Mouse (Mus musculus) liver, embryonic 14.5 days (tissue): ENCODE measurements around the gene Ankrd66. TPM values are rescaled to one million over a fixed set of nuclear protein-coding genes. Genes with fewer than 3 reads are reported as not detected.

Source experiments
- ATAC-seq: fragments of 200-750 bp; cut with Nextera tagmentation; 2 replicates; pipeline ENCODE4 v1.8.0; 2017; ENCODE audit warnings: moderate number of reproducible peaks, mild to moderate bottlenecking, moderate library complexity; ENCODE audit not compliant: insufficient read depth
- DNase-seq, 3 experiments: peaks; one replicate each; pipeline ENCODE4 v3.0.0-alpha.2; 2012 to 2013; ENCODE audit warnings: low read depth in 3 of 3, low spot score in 3 of 3
- H3K27ac ChIP-seq: fragments of 300-500 bp; sonication (generic); 2 replicates; pipeline ENCODE4 v1.5.1; 2014; ENCODE audit warnings: moderate library complexity, mild to moderate bottlenecking, control low read depth, inconsistent platforms
- H3K27me3 ChIP-seq: fragments of 300-500 bp; sonication (generic); 2 replicates; pipeline ENCODE4 v1.6.1; 2014; ENCODE audit warnings: mild to moderate bottlenecking, low read length, moderate library complexity; ENCODE audit not compliant: control insufficient read depth, insufficient read depth
- H3K36me3 ChIP-seq: fragments of 300-500 bp; sonication (generic); replicated peaks from 2 replicates; pipeline ENCODE4 v1.6.1; 2014; ENCODE audit warnings: low read depth; ENCODE audit not compliant: control insufficient read depth, insufficient read depth
- H3K4me1 ChIP-seq, 2 experiments: fragments of 200-500 bp in 1 of 2; fragments of 300-500 bp in 1 of 2; sonication (generic) in 1 of 2; replicated peaks; 2 replicates each; pipeline ENCODE4 v1.6.1; 2012 to 2014; ENCODE audit warnings: antibody characterized with exemption in 1 of 2, inconsistent platforms in 1 of 2, low read length in 1 of 2; ENCODE audit not compliant: control insufficient read depth in 2 of 2, insufficient read depth in 2 of 2
- H3K4me2 ChIP-seq: fragments of 300-500 bp; sonication (generic); 2 replicates; pipeline ENCODE4 v1.6.1; 2014; ENCODE audit warnings: low read depth, mild to moderate bottlenecking, control low read depth, moderate library complexity
- H3K4me3 ChIP-seq, 2 experiments: fragments of 200-500 bp in 1 of 2; fragments of 300-500 bp in 1 of 2; sonication (generic) in 1 of 2; 2 replicates each; pipeline ENCODE4 v1.5.1; 2012 to 2014; ENCODE audit warnings: low read depth in 2 of 2, low read length in 2 of 2, mild to moderate bottlenecking in 2 of 2, control low read depth in 1 of 2, inconsistent platforms in 1 of 2, moderate library complexity in 1 of 2; ENCODE audit not compliant: insufficient read depth in 1 of 2
- H3K9ac ChIP-seq: fragments of 300-500 bp; sonication (generic); replicated peaks from 2 replicates; pipeline ENCODE4 v1.6.1; 2014; ENCODE audit warnings: mild to moderate bottlenecking, control low read depth, moderate library complexity
- H3K9me3 ChIP-seq: fragments of 300-500 bp; sonication (generic); 2 replicates; pipeline ENCODE4 v1.6.1; 2016; ENCODE audit warnings: low read length, mixed read lengths; ENCODE audit not compliant: control insufficient read depth
- CTCF ChIP-seq: IDR thresholded peaks from 2 replicates; pipeline ENCODE4 v1.5.1; 2016; ENCODE audit warnings: antibody characterized with exemption, low read depth, control low read depth
- EP300 ChIP-seq: IDR thresholded peaks from 2 replicates; pipeline ENCODE4 v1.6.1; 2016; ENCODE audit warnings: antibody characterized with exemption, low read depth
- WGBS: fragments of 180-500 bp; shearing (Covaris S2); extraction: QIAGEN DNeasy Blood & Tissue Kit; methylation state at CpG from one replicate; pipeline ENCODE4 v1.1.7; 2014; ENCODE audit not compliant: insufficient replicate concordance; 5-methylcytosine and 5-hydroxymethylcytosine counted together
- polyA plus RNA-seq, 2 experiments: library from polyadenylated mRNA; depleted of rRNA in 1 of 2; stranded (reverse) in 1 of 2; unstranded in 1 of 2; fragments of >200 nt; fragmentation: Nextera tagmentation in 1 of 2; extraction: Ambion mirVana in 1 of 2; gene quantifications; 2 replicates each; pipeline versions ENCODE4 v1.2.1 to v1.2.3; 2012 to 2014

Gene Ankrd66
- polyA plus RNA-seq, 2 experiments: 0.07 TPM; not detected in 1

- Histone ChIP-seq H3K9ac (no peak overlapping the region), H3K9me3 (no peaks in the 10 kb centered on the region), H3K27ac (no peak overlapping the region), H3K4me3 (no peak overlapping the region), H3K4me2 (no peak overlapping the region), H3K27me3 (no peaks in the 10 kb centered on the region), H3K4me1 (peaks cover 0 to 8% of the 10 kb centered on the region in 2 experiments; a peak in 2 of 4 replicates), H3K36me3 (no peaks in the 10 kb centered on the region)
- TF ChIP-seq CTCF (no peak), EP300 (no peak)
- no peak for DNase-seq
- ATAC-seq: no peak
- WGBS: 44% methylated on average over 6 of the region's 6 CpGs
Observed at GRCm38 (mm10) chr17:43557541-43558090, 14.2 kb upstream of the Ankrd66 start.

GRCm38 (mm10) chr17:43557104-43557503, 13.7 kb upstream of the Ankrd66 start:
- H3K27me3 ChIP-seq: no peaks in the 10 kb centered on the region
- H3K4me1 ChIP-seq: peaks cover 0 to 8% of the 10 kb centered on the region in 2 experiments; a peak in 2 of 4 replicates
- DNase-seq (no peak), ATAC-seq (no peak)
- no peak overlapping the region for H3K9ac ChIP-seq
- H3K9me3 ChIP-seq: no peaks in the 10 kb centered on the region
- H3K4me2 ChIP-seq: no peak overlapping the region
- TF ChIP-seq CTCF (no peak), EP300 (no peak)
- WGBS: 58% methylated on average over 4 of the region's 4 CpGs
- H3K27ac ChIP-seq: no peak overlapping the region
- no peak overlapping the region for H3K4me3 ChIP-seq
- no peaks in the 10 kb centered on the region for H3K36me3 ChIP-seq

GRCm38 (mm10) chr17:43554516-43555403, 11.3 kb upstream of the Ankrd66 start:
- TF ChIP-seq CTCF (no peak), EP300 (0 out of 2 replicates have a peak, but pooled peaks have one; percentile 11)
- no peak for ATAC-seq
- no peak overlapping the region for H3K4me2 ChIP-seq
- DNase-seq: peak in 1 of 3 experiments; percentile 5
- 21% methylated on average over 12 of the region's 12 CpGs for WGBS
- no peaks in the 10 kb centered on the region for H3K27me3 ChIP-seq
- H3K4me3 ChIP-seq: no peak overlapping the region
- peaks cover 0 to 8% of the 10 kb centered on the region in 2 experiments; a peak in 2 of 4 replicates for H3K4me1 ChIP-seq
- H3K9ac ChIP-seq: no peak overlapping the region
- H3K36me3 ChIP-seq: no peaks in the 10 kb centered on the region
- H3K9me3 ChIP-seq: no peaks in the 10 kb centered on the region
- H3K27ac ChIP-seq: no peak overlapping the region

- H3K9me3 ChIP-seq: no peaks in the 10 kb centered on the region
- TF ChIP-seq EP300: no peak
- no peak for TF ChIP-seq CTCF
- peaks cover 0 to 8% of the 10 kb centered on the region in 2 experiments; a peak in 2 of 4 replicates for H3K4me1 ChIP-seq
- no peak for DNase-seq
- no peak overlapping the region for H3K9ac ChIP-seq
- no peak overlapping the region for H3K27ac ChIP-seq
- H3K27me3 ChIP-seq: no peaks in the 10 kb centered on the region
- no peak for ATAC-seq
- no peak overlapping the region for H3K4me3 ChIP-seq
- WGBS: 50% methylated on average over 3 of the region's 3 CpGs
- H3K36me3 ChIP-seq: no peaks in the 10 kb centered on the region
- H3K4me2 ChIP-seq: no peak overlapping the region
Observed at GRCm38 (mm10) chr17:43551122-43551630, 7.7 kb upstream of the Ankrd66 start.

- Histone ChIP-seq H3K9ac (no peak overlapping the region), H3K4me1 (no peaks in the 10 kb centered on the region), H3K27me3 (no peaks in the 10 kb centered on the region), H3K36me3 (no peaks in the 10 kb centered on the region), H3K9me3 (no peaks in the 10 kb centered on the region), H3K4me3 (no peak overlapping the region), H3K4me2 (no peak overlapping the region), H3K27ac (no peak overlapping the region)
- no peak for TF ChIP-seq CTCF
- TF ChIP-seq EP300: no peak
- ATAC-seq (no peak), DNase-seq (no peak)
- 26% methylated on average over 4 of the region's 4 CpGs for WGBS
Observed at GRCm38 (mm10) chr17:43544040-43544439, 601 bp upstream of the Ankrd66 start.
